Mouse (Mus musculus) lung, embryonic 15.5 days (tissue): ENCODE measurements around the gene Myl10. TPM values are rescaled to one million over a fixed set of nuclear protein-coding genes. Genes with fewer than 3 reads are reported as not detected.

Experiments
- polyA plus RNA-seq: library from polyadenylated mRNA; unstranded; fragments of >200 nt; fragmentation: Nextera tagmentation; extraction: Ambion mirVana; gene quantifications from 2 replicates; pipeline ENCODE4 v1.2.1, GENCODE M21; 2015

Gene Myl10
- polyA plus RNA-seq, 1 experiment from 2014 or later = 1.3 TPM

Other genes starting within 250 kb of the Myl10 start
- gene Cux1, start 125.7 kb upstream of the Myl10 start, polyA plus RNA-seq = 100 and 114 TPM in 2 replicates
- 12.1 and 13.5 TPM in 2 replicates for gene Col26a1, start 190.1 kb downstream of the Myl10 start, polyA plus RNA-seq
- 84.6 and 87.1 TPM in 2 replicates for gene Ift22, start 215.0 kb downstream of the Myl10 start, polyA plus RNA-seq